Mouse (Mus musculus) adrenal gland (tissue): ENCODE measurements around the gene Scamp4.

ENCODE experiments used
- intact Hi-C: fragments of 180-260 bp; cut with DNase I; formaldehyde crosslinking; loops from one replicate; pipeline ENCODE4 v1.15.1; 2025

Scamp4 gene

DNA sequence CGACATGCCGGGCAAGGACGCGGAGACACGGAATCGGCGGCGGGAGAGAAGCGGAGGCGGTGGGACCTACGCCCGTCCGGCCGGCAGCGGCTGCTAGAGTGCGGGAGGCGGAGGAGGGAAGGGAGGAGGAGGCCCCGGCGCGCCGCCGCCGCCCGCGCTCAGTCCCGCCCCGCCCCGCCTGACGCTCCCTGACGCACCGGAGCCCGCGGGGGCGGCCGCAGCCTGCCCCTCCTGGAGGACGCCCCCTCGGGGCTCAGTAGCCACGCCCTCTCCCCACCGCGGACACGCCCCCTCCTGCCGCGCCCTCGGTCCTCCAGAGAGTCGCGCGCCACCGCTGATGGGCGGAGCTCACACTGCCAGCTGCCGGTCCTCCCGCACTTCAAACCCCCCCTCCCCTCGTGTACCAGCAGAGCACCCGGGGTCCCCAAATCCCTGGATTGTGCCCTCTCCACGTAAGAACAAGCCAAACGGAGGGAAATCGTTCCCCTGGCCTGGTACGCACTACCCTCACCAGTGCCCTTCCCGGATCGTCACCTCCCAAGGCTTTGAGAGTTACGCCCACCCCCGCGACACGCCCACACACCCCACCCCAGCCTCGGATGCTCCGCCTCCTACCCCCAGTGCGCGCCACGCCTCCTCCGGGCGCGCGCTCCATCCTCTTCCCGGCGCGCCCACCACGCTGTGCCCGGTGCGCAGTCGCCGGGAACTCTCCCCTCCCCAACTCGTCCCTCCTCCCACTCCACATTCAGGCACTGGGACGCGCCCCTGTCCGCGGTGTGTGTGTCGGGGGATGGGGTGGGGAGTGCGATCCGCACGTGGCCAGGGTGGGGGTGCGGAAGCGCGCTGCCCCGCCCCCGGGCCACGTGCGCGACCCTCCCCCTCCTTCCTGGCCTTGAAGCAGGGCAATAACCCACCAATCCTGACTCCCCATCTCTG, 25.2 kb upstream of the Scamp4 start, which contains the start of gene Klf16:
Gene Klf16 (minus strand): TSS at position 127 of the 936 bp plus-strand sequence.
- intact Hi-C loops, result loop anchor here (5.0 kb wide), 2 partner anchors 45 to 110 kb away; partner anchors contain the start of gene Csnk1g2

- intact Hi-C loops, result loop anchor here (5.0 kb wide), 2 partner anchors 44 to 109 kb away; partner anchors contain the start of gene Csnk1g2
Measured at GRCm38 (mm10) chr10:80578131-80578750, 24.4 kb upstream of the Scamp4 start.

DNA sequence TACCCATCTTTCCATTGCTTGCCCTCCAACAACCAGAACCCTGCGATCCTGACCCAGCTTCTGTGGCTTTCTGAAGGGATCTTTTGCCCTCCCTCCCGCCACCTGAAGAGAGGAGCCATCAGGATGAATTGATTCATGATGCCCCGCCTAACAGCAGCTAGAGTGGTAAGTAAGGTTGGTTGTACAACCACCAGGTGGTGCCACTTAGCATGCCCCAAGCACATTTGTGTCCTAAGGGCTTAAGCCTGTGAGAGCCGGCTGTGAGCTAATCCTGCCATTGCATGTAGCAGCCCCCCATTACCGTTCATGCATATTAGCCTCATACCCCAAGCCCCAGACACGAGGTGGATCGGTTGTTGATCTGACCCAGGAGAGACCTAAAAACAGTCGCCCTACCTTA, 23.8 kb upstream of the Scamp4 start:
- intact Hi-C loops, result loop anchor here (5.0 kb wide), 2 partner anchors 43 to 108 kb away; partner anchors contain the start of gene Csnk1g2

GRCm38 (mm10) chr10:80583047-80583446, 19.6 kb upstream of the Scamp4 start:
- intact Hi-C loops, result no loop called here

- intact Hi-C loops, result no loop called here
Measured at GRCm38 (mm10) chr10:80584045-80584488, 18.6 kb upstream of the Scamp4 start.

DNA sequence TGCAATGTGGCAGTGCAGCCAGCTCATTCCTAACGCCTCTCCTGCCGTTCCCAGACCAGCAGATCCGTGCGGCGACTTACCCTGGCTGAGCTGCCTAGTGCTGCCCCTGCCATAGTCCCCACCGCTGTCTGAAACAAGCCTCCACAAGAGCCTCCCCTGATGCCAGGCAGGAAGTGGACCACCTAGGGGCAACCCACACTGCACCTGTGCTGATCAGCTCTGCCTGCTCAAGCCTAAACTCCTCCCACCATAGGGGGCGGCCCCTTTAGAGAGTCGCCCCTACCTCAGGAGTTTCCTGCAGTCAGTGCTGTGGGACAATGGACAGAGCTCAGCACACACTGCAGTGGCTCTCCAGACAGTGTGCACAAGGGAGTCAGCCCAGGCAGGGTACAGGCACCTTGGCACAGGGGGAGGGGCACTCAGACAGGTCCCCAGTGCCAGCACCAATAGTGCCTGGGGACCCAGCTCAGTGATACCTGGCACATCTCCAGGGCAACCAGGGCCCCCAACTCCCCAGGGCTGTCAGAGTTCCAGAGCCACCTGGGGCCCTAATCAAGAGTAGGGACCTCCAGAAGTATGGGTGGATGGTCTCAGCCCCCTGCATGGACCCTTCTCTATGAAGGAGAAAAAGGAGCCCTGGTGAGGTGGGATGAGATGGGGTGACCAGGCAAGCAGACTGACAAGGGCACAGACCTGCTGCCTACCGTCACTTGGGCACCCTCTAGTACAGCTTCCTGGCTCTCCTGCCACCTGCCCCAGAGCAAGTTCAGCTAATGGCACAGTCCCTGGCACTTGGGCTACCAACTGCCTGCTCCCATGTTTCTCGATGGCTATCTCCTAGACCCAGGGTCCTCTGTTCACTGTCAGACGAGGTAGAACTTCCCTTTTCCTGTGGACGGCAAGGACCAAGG, 17.8 kb upstream of the Scamp4 start:
- intact Hi-C loops, result no loop called here

- intact Hi-C loops, result no loop called here
Measured at GRCm38 (mm10) chr10:80585581-80585980, 17.1 kb upstream of the Scamp4 start.

GRCm38 (mm10) chr10:80586407-80587304, 16.0 kb upstream of the Scamp4 start:
- intact Hi-C loops, result no loop called here

- intact Hi-C loops, result no loop called here
Measured at GRCm38 (mm10) chr10:80587305-80587657, 15.4 kb upstream of the Scamp4 start.

DNA sequence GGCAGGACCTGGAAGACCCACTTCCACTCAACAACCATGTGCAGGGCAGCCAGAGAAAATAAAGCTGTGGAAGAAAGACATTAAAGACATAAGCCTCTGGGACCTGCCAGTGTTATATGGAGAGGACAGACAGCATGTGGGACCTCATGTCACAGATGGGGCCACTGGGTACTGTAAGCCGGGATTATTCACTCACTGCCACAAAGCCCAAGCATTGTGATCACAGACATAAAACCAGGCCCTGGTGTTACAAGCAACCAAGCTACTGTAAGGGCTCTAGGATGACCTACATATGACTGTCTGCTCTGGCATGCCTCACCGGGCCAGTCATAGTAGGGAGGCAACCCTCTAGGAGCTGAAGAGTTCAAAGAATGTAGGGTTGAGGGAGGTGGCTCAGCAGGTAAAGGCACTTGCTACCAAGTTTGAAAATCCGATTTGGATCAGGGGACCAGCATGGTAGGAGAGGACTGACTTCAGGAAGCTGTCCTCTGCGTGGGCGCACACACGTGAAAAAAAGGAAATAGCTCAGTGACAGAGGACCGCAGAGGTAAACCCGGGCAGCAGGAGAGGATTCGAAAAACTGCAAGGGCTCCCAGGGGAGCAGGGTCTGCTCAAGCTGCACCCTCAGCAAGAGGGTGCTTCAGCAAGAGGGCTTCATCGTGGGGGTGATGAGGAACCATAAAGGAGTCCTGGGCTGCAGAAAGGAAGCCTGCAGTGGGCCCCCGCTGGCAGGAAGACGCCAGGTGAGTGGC, 13.4 kb upstream of the Scamp4 start:
- intact Hi-C loops, result no loop called here

GRCm38 (mm10) chr10:80589879-80590854, 12.5 kb upstream of the Scamp4 start, which contains the start of gene Abhd17a:
Gene Abhd17a (minus strand): TSS chr10:80590341.
- intact Hi-C loops, result no loop called here

DNA sequence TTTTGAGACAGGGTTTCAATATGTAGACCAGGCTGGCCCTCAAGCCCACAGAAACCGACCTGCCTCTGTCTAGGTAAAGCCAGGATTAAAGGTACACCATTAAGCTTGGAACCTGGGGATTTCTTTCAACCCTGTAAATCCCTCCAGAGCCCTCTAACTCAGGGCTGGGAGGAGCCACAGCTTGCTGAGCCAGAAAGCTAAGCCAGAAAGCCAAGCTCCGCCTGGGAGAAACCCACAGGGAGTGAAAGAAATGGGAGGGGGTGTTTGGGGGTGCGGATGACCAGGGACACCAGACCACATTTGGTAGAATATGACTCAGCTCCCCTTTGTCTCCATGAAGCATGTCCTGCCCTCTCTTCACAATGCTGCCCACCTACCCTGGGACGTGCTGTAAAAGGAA, 6.4 kb upstream of the Scamp4 start:
- intact Hi-C loops, result no loop called here

DNA sequence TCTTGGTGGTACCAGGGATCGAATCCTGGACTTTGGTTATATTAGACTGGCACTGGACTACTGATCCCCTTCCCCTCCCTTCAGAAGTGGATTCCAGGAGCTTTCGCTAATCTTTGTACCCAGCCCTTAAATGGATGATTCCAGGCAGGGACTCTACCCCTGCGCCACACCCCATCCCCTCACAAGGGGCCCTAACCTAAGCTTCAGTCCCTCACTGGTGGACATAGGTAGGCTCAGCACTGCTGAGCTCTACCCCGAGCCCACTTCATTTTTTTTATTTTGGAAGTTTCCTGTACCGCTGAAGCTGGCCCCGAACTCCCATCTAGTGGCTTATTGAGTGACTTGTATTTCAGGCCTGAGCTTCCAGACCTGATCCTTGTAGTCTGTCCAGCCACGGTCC, 692 bp downstream of the Scamp4 start:
- intact Hi-C loops, result no loop called here

DNA sequence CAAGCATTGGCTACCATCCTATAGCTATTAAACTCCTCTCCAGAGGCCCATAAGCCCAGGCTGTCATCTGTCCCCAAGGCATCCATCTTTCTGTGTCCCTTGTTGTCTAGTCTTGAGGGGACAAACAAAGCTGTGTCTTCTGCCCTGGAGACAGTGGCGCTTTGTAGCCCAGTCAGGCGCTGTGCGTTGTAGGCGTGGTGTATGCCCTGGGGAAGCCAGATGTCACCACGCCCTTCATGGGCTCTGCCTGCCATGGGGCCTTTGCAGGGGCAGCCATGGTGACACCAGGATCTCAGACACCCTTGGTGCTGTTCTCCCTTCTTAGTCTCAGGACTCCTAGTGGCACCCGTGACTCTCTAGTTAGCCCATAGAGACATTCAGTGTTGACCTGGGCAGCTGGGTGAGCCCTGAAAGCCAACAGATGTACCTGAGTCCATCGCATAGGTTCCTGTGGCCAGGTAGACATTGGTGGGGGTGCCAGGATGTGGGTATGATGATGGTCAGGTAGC, 1.4 kb downstream of the Scamp4 start:
- intact Hi-C loops, result no loop called here

DNA sequence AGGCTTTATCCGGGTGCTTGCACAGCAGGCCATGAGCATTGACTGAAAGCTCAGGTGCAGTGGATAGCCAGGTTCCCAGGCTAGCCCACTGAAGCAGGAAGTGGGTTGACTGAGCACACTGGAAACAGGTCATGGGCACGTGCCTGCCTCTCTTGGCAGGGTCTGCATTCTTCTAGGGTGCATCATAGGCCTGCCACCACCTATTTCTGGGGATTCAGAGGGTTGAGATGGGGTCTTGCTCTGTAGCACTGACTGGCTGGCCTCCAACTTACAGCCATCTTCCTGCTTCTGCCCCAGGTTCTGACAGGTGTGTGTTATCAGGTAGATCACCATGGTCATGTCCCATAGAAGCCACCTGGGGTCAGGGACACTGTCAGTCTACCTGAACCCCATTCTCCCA, 2.3 kb downstream of the Scamp4 start:
- intact Hi-C loops, result loop anchor here (5.0 kb wide), 1 partner anchor 52 kb away; the partner anchor contains the start of gene Btbd2

GRCm38 (mm10) chr10:80605721-80606120, 3.0 kb downstream of the Scamp4 start, which contains the start of gene Gm49322:
Gene Gm49322 (plus strand): TSS chr10:80606021.
- intact Hi-C loops, result loop anchor here (5.0 kb wide), 1 partner anchor 52 kb away; the partner anchor contains the start of gene Btbd2

DNA sequence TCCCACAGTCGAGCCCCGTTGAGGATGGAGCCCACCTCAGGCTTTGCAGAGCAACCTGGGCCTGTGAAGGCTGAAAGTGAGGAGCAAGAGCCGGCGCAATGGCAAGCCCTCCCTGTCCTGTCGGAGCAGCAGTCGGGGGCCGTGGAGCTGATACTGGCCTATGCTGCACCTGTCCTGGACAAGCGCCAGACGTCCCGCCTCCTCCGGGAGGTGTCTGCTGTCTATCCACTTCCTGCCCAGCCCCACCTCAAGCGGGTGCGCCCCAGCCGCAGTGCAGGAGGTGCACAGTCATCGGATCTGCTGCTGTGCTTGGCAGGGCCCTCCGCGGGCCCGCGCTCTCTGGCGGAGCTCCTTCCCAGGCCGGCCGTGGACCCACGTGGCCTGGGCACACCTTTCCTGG, 3.6 kb downstream of the Scamp4 start:
- intact Hi-C loops, result loop anchor here (5.0 kb wide), 1 partner anchor 51 kb away; the partner anchor contains the start of gene Btbd2
